Mouse (Mus musculus) lung, adult 2 months (tissue): Measurements from ENCODE around the gene Barhl2.

Source experiments
- CTCF ChIP-seq: fragments of 200-500 bp; IDR thresholded peaks from 2 replicates; pipeline ENCODE4 v1.5.1; 2011; ENCODE audit warnings: mild to moderate bottlenecking, low read length, control low read depth; ENCODE audit not compliant: insufficient read depth
- POLR2A ChIP-seq: fragments of 200-500 bp; IDR thresholded peaks from 2 replicates; pipeline ENCODE4 v1.6.1; 2011; ENCODE audit warnings: low read depth, mild to moderate bottlenecking, control low read depth, low read length, borderline replicate concordance; ENCODE audit errors: extremely low read depth

DNA sequence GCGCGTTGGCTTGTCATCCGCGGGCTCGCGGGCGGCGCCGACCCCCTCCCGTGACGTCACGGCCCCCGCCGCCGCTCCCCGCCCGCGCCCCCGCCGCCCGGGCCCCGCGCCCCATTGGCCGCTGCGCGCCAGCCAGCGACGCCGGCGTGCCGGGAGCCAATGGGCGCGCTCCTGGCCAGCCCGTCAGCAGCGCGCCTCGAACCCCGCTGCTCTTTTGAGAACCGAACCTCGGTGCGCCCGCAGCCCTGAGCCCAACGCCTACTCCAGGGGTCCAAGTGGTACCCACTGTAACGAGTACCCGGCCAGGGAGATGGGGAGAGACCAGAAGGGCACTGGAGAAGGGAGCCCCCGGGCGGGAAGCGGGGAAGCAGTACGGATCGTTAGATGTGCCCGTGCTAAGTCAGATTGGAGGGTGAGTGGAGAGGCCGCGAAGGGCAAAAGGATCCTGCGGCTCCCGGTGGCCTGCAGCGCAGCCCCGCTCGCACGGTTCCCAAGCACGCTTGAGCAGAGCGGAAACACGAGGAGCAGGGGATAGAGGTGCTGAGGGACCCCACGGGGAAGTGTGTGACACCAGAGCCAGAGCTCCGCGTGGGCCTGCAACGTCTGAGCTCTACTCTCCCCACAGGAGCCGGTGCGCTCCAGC is 632 bp upstream of the Barhl2 start:
- TF ChIP-seq CTCF = no peak
- no peak for TF ChIP-seq POLR2A
